9 mouse cellular contexts compared by ENCODE assay signal in the genomic region with DNA sequence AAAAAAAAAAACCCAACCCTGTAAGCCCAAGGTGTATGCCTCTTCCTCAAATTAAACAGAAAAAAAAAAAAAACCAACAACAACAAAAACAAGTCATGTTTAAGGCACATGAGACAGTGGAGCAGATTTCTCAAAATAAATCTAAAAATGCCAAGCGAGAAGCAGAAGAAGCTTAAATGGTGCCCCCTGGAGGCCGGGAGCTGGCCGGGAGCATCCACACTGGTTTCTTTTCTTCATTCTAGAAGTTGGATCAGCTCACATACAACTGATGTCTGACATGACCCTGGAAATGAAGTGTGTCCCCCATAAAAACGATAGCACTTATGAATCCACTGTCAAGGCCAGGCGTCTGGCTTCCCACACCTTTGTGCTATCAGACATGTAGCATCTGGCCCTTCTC. TPM values are rescaled to one million over a fixed set of nuclear protein-coding genes. Genes with fewer than 3 reads are reported as not detected.
A peak's percentile ranks its signal among the peaks of the same experiment; 100 is the strongest.
DNase-seq lines count a peak whose midpoint lies in the region; ATAC-seq and TF ChIP-seq lines count a peak whose summit lies in the region.
"Had no signal": no experiment of that assay in that cellular context is flagged by ENCODE, and none has a peak within 500 bp of the region (broad histone marks: within the 10 kb centered on the region; RNA-seq: fewer than 3 reads in every experiment).

No protein-coding gene starts in this region.

- DNase-seq in cerebellum, adult 18-20 months, result peak; percentile 10 to 19
- peak; percentile 30 for DNase-seq in kidney, adult 9 months
- DNase-seq in kidney, adult 11 months, result no peak
- peak; percentile 36 for DNase-seq in CH12.LX (ENCODE audit: extremely low read depth)
- DNase-seq in embryo, embryonic 11.5 days (ENCODE audit: low read depth, low spot score), result peak; percentile 17
- peak; percentile 34 for DNase-seq in limb, embryonic 14.5 days (ENCODE audit: low spot score)
- DNase-seq in thymus, postnatal 14 days, result peak; percentile 10

- H3K27me3 ChIP-seq in CH12.LX (replicated peaks), result no peaks in the 10 kb centered on the region
- H3K27me3 ChIP-seq in limb, embryonic 14.5 days (ENCODE audit: control insufficient read depth, insufficient read depth, low read length), result no peaks in the 10 kb centered on the region

- H3K9ac ChIP-seq in CH12.LX (ENCODE audit: insufficient read depth, low read depth), result no peak overlapping the region
- H3K9ac ChIP-seq in limb, embryonic 14.5 days (ENCODE audit: low read depth, low read length, severe bottlenecking), result no peak overlapping the region

- no peak for TF ChIP-seq POLR2A in CH12.LX (IDR thresholded peaks at IDR 0.05; ENCODE audit: low read depth, low read length)
- TF ChIP-seq POLR2A in limb, embryonic 14.5 days (IDR thresholded peaks at IDR 0.05; ENCODE audit: borderline replicate concordance, extremely low read depth, insufficient read depth, insufficient read length), result no peak

- peaks cover 0 to 10% of the 10 kb centered on the region in 2 experiments; a peak in 1 of 4 replicates for H3K4me1 ChIP-seq in CH12.LX (ENCODE audit: control insufficient read depth in 1 of 2, insufficient read depth in 2 of 2)
- H3K4me1 ChIP-seq in limb, embryonic 14.5 days (ENCODE audit: control insufficient read depth, insufficient read depth, low read length), result no peaks in the 10 kb centered on the region

- no peaks in the 10 kb centered on the region for H3K79me2 ChIP-seq in CH12.LX (replicated peaks; ENCODE audit: control insufficient read depth, extremely low read depth, insufficient read depth, poor library complexity, severe bottlenecking)

- no peak for ATAC-seq in cerebellum, adult (ENCODE audit: insufficient number of reproducible peaks, low FRiP score, low TSS enrichment)
- no peak for ATAC-seq in limb, embryonic 14.5 days (ENCODE audit: low FRiP score, low read depth)

- in situ Hi-C loops in CH12.LX (cut with MboI; ENCODE audit: low pct_ligation_motif_present, low pct_unique_long_range_greater_than_20kb, low sequenced_read_pairs), result loop anchor here (5.0 kb wide), 1 partner anchor 69 kb away; a partner anchor contains a TSS

- no peak overlapping the region for H3K4me3 ChIP-seq in CH12.LX (replicated peaks in 1 of 3; ENCODE audit: low read depth in 2 of 3, low read length in 2 of 3, poor library complexity in 1 of 3)
- H3K4me3 ChIP-seq in limb, embryonic 14.5 days (replicated peaks; ENCODE audit: low read length), result no peak overlapping the region

- no peak overlapping the region for H3K4me2 ChIP-seq in CH12.LX (ENCODE audit: insufficient read depth, low read depth, poor library complexity, severe bottlenecking)
- no peak overlapping the region for H3K4me2 ChIP-seq in limb, embryonic 14.5 days (replicated peaks; ENCODE audit: low read depth, low read length, severe bottlenecking)

- H3K36me3 ChIP-seq in CH12.LX (replicated peaks in 1 of 2; ENCODE audit: control insufficient read depth in 1 of 2, insufficient read depth in 1 of 2, low read length in 1 of 2), result peaks cover 59 to 93% of the 10 kb centered on the region in 2 experiments
- H3K36me3 ChIP-seq in limb, embryonic 14.5 days (ENCODE audit: control insufficient read depth, insufficient read depth, low read length), result peaks cover 77% of the 10 kb centered on the region

- H3K27ac ChIP-seq in CH12.LX (ENCODE audit: insufficient read depth, low read depth), result no peak overlapping the region
- no peak overlapping the region for H3K27ac ChIP-seq in limb, embryonic 14.5 days (replicated peaks; ENCODE audit: low read depth, low read length)
- H3K27ac ChIP-seq: macrophage had no signal

- TF ChIP-seq EP300 in CH12.LX (IDR thresholded peaks at IDR 0.05; ENCODE audit: low read length), result no peak

- 60% methylated on average over 5 of the region's 5 CpGs for WGBS in limb, embryonic 14.5 days

- peak; percentile 51 for TF ChIP-seq RAD21 in CH12.LX (IDR thresholded peaks at IDR 0.05; ENCODE audit: low read depth, low read length)

- dilution Hi-C loops in CH12.LX (cut with MboI; ENCODE audit: extremely low pct_ligation_motif_present, extremely low pct_unique_long_range_greater_than_20kb, low sequenced_read_pairs), result no loop called here

- peak; percentile 17 to 71; a peak in 2 of 4 replicates for TF ChIP-seq CTCF in CH12.LX (conservative IDR thresholded peaks at IDR 0.05 in 1 of 2, IDR thresholded peaks at IDR 0.05 in 1 of 2; ENCODE audit: low read depth in 2 of 2, low read length in 2 of 2)

- H3K9me3 ChIP-seq in CH12.LX (replicated peaks; ENCODE audit: low read length), result no peaks in the 10 kb centered on the region
- H3K9me3 ChIP-seq in limb, embryonic 14.5 days (ENCODE audit: control insufficient read depth, low read length), result no peaks in the 10 kb centered on the region

TF ChIP-seq in CH12.LX, 34 proteins besides CTCF, POLR2A, EP300 and RAD21:
- TF ChIP-seq SMC3 (IDR thresholded peaks at IDR 0.05; ENCODE audit: low read depth, low read length), result peak; percentile 77
- TF ChIP-seq ZMIZ1 (IDR thresholded peaks at IDR 0.05; ENCODE audit: low read depth, low read length), result no peak

RNA-seq across cellular contexts. Expression of a gene that starts 35.1 kb away (rescaled TPM):
- 16.1 and 19.1 TPM in 2 replicates for total RNA-seq in CH12.LX (2012; rRNA removed)
- 10.1 and 10.4 TPM in 2 replicates for total RNA-seq in CH12.LX (2014; rRNA removed)
- polyA plus RNA-seq in CH12.LX (2012; ENCODE audit: insufficient read length, low read depth), result 24.8 and 27.8 TPM in 2 replicates
- 29.7 and 32.2 TPM in 2 replicates for polyA plus RNA-seq in limb, embryonic 14.5 days (2012; rRNA removed)
- 16.8 and 20.3 TPM in 2 replicates for polyA plus RNA-seq in limb, embryonic 14.5 days (2014; fragmentation: Nextera tagmentation; extraction: Ambion mirVana)

RNA-seq across cellular contexts. Expression of a gene that starts 36.0 kb away (rescaled TPM):
- total RNA-seq in CH12.LX (2012; rRNA removed) (7.7 and 8.5 TPM in 2 replicates), CH12.LX (2014; rRNA removed) (8.6 and 9.6 TPM in 2 replicates)
- 5.9 and 6.5 TPM in 2 replicates for polyA plus RNA-seq in CH12.LX (2012; ENCODE audit: insufficient read length, low read depth)
- 2.7 and 3.2 TPM in 2 replicates for polyA plus RNA-seq in limb, embryonic 14.5 days (2012; rRNA removed)
- 5.7 and 6.5 TPM in 2 replicates for polyA plus RNA-seq in limb, embryonic 14.5 days (2014; fragmentation: Nextera tagmentation; extraction: Ambion mirVana)

RNA-seq across cellular contexts. Expression of a gene that starts 52.3 kb away (rescaled TPM):
- total RNA-seq in CH12.LX (2012; rRNA removed) (5.2 and 6.3 TPM in 2 replicates), CH12.LX (2014; rRNA removed) (5.9 and 6.5 TPM in 2 replicates)
- 10.7 and 11.0 TPM in 2 replicates for polyA plus RNA-seq in CH12.LX (2012; ENCODE audit: insufficient read length, low read depth)
- polyA plus RNA-seq in limb, embryonic 14.5 days (2012; rRNA removed), result 9.4 and 10.2 TPM in 2 replicates
- 15.4 and 24.2 TPM in 2 replicates for polyA plus RNA-seq in limb, embryonic 14.5 days (2014; fragmentation: Nextera tagmentation; extraction: Ambion mirVana)
